Mouse (Mus musculus): ENCODE measurements at regions not wholly inside any gene's neighbourhood (a gene's known extent, or its start where the extent isn't known, plus 50 kb on each side); places are given as distances from the start of the nearest gene placed in this dataset.
A peak's percentile ranks its signal among the peaks of the same experiment; 100 is the strongest.

DNA sequence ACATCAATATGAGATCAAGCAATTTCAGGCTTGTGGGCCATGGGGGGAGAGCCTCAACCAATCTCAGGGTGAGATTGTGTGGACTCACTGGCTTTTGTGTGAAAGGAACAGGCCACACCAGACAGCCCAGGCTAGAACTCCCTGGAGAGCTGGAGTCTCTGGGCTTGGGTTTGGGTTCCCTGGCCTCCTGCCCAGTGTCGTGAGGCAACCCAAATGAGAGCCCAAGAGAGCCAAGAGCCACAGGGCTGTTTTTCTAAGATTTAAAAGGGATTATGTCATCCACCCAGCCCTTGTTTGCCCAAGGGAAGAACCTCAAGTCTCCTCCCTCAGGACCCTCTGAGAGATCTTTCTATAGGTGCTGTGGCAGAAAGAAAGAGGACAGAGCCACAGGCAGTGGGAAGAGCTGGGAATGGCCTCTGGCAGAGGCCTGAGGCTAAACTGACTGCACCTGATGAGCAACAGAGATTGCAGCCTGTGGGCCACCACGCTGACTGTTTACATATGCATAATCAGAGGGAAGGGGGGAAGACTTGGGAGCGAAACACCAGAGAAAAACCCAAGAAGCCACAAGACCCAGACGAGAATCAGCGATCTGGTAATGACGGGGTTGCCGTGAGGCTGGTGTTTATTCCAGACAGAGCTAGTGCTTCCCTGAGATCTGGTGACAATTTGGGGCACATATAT is 92.1 kb downstream of the Bcl2l11 start:
- no peak for ATAC-seq (ENCODE audit: insufficient number of reproducible peaks, low FRiP score, low TSS enrichment)

GRCm38 (mm10) chr2:128218961-128219360 is 93.1 kb downstream of the Bcl2l11 start:
- ATAC-seq (ENCODE audit: insufficient number of reproducible peaks, low FRiP score, low TSS enrichment), result no peak

DNA sequence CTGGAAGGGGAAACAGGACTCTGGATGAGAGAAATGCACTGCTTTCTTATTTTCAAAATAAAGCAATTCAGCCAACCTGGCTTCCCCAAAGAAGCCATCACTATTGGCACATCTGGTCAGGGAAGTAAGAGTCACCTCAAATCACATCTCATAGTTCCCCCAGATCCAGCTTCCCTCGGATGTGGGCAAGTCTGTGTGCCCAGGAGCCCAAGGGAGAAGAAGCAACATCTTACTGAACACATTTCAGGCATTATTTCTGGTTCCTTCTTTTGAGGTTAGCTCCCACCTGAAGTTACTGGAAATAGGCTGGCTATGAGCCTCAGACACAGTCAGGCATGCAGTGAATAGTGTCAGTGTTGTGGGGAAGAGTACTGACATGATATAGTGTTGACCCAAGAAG is 95.2 kb downstream of the Bcl2l11 start:
- ATAC-seq (ENCODE audit: insufficient number of reproducible peaks, low FRiP score, low TSS enrichment), result no peak

DNA sequence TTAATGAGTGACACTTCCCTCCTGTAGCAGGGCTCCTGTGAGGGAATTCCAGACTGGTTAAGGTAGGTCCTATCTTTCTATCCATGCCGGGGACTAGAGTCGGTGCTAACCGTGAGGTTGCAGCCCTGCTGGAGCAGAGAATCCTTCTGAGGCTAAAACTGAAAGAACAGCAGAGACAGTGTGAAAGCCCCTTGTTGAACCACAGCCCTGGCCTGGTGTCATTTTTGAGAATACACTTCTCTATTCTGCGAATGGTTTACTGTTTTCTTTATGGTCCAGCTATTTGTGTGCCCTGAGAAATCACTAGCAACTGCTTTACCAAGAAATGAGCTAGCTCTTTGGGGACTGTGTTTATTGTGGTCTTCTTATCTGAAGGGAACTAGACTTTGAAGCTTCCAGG is 95.8 kb downstream of the Bcl2l11 start:
- no peak for ATAC-seq (ENCODE audit: insufficient number of reproducible peaks, low FRiP score, low TSS enrichment)

DNA sequence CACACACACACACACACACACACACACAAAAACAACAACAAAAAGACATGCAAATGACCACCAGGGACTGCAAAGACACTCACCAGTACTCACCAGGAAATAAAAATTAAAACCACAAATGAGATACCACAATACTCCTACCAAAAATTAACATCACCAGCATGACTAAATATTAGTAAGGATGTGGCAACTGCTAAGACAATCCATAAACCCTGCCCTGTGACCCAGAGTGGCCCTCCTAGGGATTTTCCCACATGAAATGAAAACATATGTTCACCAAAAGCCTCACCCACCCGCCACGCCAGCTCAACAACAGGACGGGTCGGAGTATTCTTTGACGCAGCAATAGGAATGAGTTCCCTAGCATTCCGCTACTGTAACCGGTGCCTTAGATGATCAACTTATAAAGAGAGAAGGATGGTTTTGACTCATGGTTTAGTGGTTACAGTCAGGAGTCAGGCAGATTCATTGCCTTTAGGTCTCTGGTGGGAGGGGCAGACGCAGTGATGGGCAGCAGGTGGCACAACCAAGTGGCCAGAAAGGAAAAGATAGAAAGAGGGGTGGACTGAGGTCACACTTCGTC is 100.7 kb downstream of the Bcl2l11 start:
- no peak for ATAC-seq (ENCODE audit: insufficient number of reproducible peaks, low FRiP score, low TSS enrichment)

GRCm38 (mm10) chr2:128229730-128230129 is 103.9 kb downstream of the Bcl2l11 start:
- ATAC-seq (ENCODE audit: insufficient number of reproducible peaks, low FRiP score, low TSS enrichment), result no peak

DNA sequence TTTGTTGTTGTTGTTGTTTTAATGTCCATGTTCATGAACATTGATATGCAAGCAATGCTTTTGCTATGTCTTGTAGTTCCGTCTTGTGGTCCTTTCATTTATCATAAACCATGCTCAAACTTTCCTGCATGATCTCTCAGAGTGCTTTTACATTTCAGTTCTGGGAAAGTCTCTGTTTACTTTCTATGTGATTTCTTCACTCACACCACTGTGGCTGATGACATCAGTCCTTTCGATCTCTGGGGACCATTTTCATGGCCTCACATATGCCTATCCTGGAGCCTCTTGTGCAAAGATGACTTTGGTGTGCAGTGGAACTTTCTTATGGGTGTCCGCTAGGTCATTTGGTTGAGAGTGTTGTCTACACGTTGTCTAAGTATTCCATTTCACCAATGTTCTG is 105.1 kb downstream of the Bcl2l11 start:
- no peak for ATAC-seq (ENCODE audit: insufficient number of reproducible peaks, low FRiP score, low TSS enrichment)

GRCm38 (mm10) chr2:128231338-128231737 is 105.5 kb downstream of the Bcl2l11 start:
- ATAC-seq (ENCODE audit: insufficient number of reproducible peaks, low FRiP score, low TSS enrichment), result no peak

DNA sequence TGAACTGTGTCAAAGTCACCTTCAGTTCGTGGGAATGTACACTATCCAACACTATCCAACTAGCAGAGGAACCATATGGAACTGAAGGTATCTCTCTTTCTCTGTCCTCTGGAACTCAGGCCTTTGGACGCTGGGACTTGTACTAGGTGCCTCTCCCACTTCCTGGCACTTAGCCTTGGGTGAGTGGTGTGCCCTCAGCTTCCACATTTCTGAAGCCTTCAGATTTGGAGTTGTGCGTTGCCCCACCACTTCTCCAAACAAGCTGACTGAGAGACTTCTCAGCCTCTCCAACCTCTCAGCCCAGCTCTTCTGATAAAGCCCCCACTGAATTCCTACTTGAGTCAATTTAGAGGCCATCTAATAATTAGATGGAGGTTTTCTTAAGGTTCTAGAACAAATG is 106.2 kb downstream of the Bcl2l11 start:
- ATAC-seq (ENCODE audit: insufficient number of reproducible peaks, low FRiP score, low TSS enrichment), result no peak

DNA sequence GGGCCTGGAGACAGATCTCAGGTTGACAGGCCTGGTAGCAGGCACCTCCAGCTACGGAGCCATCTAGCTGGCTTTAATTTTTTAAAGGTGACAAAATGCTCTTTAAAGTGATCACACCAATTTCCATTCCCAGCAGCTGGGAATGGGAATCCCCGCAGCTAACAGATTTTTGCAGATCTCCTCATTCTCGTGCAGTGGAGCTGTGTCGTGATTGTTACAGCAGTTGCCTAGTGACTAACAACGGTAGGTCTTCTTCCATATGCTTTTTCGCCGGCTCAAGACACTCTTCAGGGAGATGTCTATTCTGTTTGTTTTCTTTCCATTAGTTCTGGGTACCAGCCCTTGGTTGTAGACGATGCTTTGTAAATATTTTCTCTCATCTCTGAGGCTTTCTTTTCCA is 109.3 kb downstream of the Bcl2l11 start:
- ATAC-seq (ENCODE audit: insufficient number of reproducible peaks, low FRiP score, low TSS enrichment), result no peak

DNA sequence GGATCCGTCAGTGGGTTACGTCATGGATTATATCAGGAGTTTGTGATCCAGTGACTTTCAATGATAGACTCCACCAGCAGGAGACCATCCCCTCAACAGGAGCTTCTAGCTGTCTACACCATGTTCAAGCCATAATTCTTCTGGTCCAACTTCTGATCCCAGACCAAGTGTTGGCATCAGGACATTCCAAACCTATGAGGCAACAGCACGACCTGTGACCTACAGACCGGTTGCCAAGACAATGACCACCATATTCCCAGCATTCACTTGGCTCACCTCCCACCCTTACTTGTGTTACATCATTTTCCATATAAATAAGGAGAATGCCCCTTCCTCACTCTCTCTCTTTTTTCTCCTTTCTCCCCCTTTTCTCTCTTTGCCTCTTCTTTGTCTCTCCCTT is 113.6 kb downstream of the Bcl2l11 start:
- no peak for ATAC-seq (ENCODE audit: insufficient number of reproducible peaks, low FRiP score, low TSS enrichment)

GRCm38 (mm10) chr2:128240054-128240453 is 114.2 kb downstream of the Bcl2l11 start:
- no peak for ATAC-seq (ENCODE audit: insufficient number of reproducible peaks, low FRiP score, low TSS enrichment)

- ATAC-seq (ENCODE audit: insufficient number of reproducible peaks, low FRiP score, low TSS enrichment), result no peak
Observed at GRCm38 (mm10) chr2:128240536-128241279, 114.9 kb downstream of the Bcl2l11 start.

GRCm38 (mm10) chr2:128241280-128241665 is 115.4 kb downstream of the Bcl2l11 start:
- no peak for ATAC-seq (ENCODE audit: insufficient number of reproducible peaks, low FRiP score, low TSS enrichment)

GRCm38 (mm10) chr2:128245544-128245943 is 119.7 kb downstream of the Bcl2l11 start:
- peak; percentile 97 for ATAC-seq (ENCODE audit: insufficient number of reproducible peaks, low FRiP score, low TSS enrichment)

DNA sequence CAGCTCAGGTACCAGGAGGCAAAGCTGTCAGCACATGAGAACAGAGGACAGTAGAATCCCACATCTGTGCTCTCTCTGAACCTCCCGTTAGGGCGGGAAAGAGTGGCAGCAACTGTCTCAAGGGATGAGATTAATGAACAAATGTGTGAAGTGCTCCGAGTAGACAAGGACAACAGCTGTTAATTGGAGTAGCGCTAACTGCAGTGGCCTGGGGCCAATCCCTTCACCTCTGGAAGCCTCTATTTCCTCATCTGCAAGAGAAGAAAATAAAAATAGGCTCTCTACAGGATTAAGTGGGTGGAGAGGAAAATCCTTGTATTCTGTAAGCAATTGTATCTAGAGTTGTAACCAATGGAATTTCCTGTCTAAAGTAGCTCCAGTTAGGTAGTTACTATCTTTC is 122.1 kb downstream of the Bcl2l11 start:
- ATAC-seq (ENCODE audit: insufficient number of reproducible peaks, low FRiP score, low TSS enrichment), result no peak

GRCm38 (mm10) chr2:128249188-128249587 is 123.3 kb downstream of the Bcl2l11 start:
- ATAC-seq (ENCODE audit: insufficient number of reproducible peaks, low FRiP score, low TSS enrichment), result no peak

DNA sequence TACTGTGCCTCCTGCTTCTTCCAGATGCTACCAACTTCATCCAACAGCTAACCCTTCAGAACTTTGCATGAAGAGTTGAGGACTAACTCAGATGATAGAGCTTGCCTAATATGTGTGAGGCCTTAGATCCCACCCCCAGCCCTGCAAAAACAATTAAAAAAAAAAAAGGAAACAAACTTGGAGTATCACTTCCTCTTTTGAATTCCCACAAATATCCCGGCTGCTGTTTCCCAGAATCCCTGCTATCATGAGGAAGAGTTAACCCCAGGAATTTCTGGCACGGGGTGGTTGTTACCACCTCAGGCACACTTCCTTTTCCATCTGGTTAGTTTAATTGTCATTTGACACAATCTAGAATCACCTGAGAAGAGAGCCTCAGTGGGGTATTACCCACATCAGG is 123.8 kb downstream of the Bcl2l11 start:
- no peak for ATAC-seq (ENCODE audit: insufficient number of reproducible peaks, low FRiP score, low TSS enrichment)

GRCm38 (mm10) chr2:128250841-128251240 is 125.0 kb downstream of the Bcl2l11 start:
- ATAC-seq (ENCODE audit: insufficient number of reproducible peaks, low FRiP score, low TSS enrichment), result no peak

- ATAC-seq (ENCODE audit: insufficient number of reproducible peaks, low FRiP score, low TSS enrichment), result no peak
Observed at GRCm38 (mm10) chr2:128256651-128257050, 130.8 kb downstream of the Bcl2l11 start.

GRCm38 (mm10) chr2:128257262-128257661 is 131.4 kb downstream of the Bcl2l11 start:
- ATAC-seq (ENCODE audit: insufficient number of reproducible peaks, low FRiP score, low TSS enrichment), result no peak

DNA sequence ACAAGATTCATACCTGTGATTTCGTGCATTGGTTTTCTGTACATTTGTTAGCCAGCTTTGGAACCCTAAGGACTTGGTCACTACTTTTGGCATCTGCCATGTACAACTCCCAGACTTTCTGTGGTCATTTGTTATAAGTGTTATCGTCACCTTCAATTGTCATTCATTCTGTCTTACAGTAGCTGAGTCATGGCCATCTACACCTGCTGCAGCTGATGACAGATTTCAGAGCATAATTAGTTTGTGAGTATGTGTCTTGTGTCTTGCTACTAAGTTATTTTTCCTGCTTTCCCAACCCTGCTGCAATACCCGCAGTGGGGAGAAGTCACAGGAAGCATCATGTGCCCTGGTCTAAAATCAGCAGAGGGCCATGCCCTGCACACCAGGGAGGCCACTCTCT is 138.0 kb downstream of the Bcl2l11 start:
- ATAC-seq (ENCODE audit: insufficient number of reproducible peaks, low FRiP score, low TSS enrichment), result no peak

All from cerebellum, adult (tissue).